Mouse (Mus musculus): ENCODE results near the gene Yes1. TPM values are rescaled to one million over a fixed set of nuclear protein-coding genes. Genes with fewer than 3 reads are reported as not detected.
"Not testable (repeated sequence)": the region's sequence is repeated elsewhere in the genome, so short reads cannot be mapped to it uniquely, and the experiment has no call there.

Yes1 gene
- 10 to 100 TPM; 16.4 to 18.7 TPM for total RNA-seq (2021)
- long read RNA-seq, partial matches to known transcripts, result 0 of 6 reads
- long read RNA-seq, other reads (novel, unspliced or antisense), result 2 of 6 reads

GRCm38 (mm10) chr5:32610801-32611340, at the start of gene Yes1:
Gene Yes1, plus strand, starts transcription at chr5:32611171.
- DNase-seq (ENCODE audit: low spot score in 2 of 2), result peak; percentile 56 to 74

GRCm38 (mm10) chr5:32564697-32565096, 46.3 kb upstream of the Yes1 start:
- DNase-seq (ENCODE audit: low spot score in 2 of 2), result no peak

- DNase-seq (ENCODE audit: low spot score in 2 of 2), result no peak
Measured at GRCm38 (mm10) chr5:32571802-32572201, 39.2 kb upstream of the Yes1 start.

- peak; percentile 68 to 76 for DNase-seq (ENCODE audit: low spot score in 2 of 2)
Measured at GRCm38 (mm10) chr5:32588136-32588535, 22.8 kb upstream of the Yes1 start.

- DNase-seq (ENCODE audit: low spot score in 2 of 2), result no peak
Measured at GRCm38 (mm10) chr5:32593793-32594192, 17.2 kb upstream of the Yes1 start.

- no peak for DNase-seq (ENCODE audit: low spot score in 2 of 2)
Measured at GRCm38 (mm10) chr5:32594358-32594757, 16.6 kb upstream of the Yes1 start.

- no peak for DNase-seq (ENCODE audit: low spot score in 2 of 2)
Measured at GRCm38 (mm10) chr5:32605911-32606310, 5.1 kb upstream of the Yes1 start.

- DNase-seq (ENCODE audit: low spot score in 2 of 2), result no peak
Measured at GRCm38 (mm10) chr5:32607776-32608355, 3.1 kb upstream of the Yes1 start.

- no peak for DNase-seq (ENCODE audit: low spot score in 2 of 2)
Measured at GRCm38 (mm10) chr5:32608516-32608915, 2.5 kb upstream of the Yes1 start.

GRCm38 (mm10) chr5:32610064-32610800, 739 bp upstream of the Yes1 start:
- no peak for DNase-seq (ENCODE audit: low spot score in 2 of 2)

GRCm38 (mm10) chr5:32611341-32611961, 480 bp downstream of the Yes1 start:
- DNase-seq (ENCODE audit: low spot score in 2 of 2), result peak; percentile 38 to 43

GRCm38 (mm10) chr5:32614291-32614690, 3.3 kb downstream of the Yes1 start:
- no peak for DNase-seq (ENCODE audit: low spot score in 2 of 2)

GRCm38 (mm10) chr5:32614691-32615090, 3.7 kb downstream of the Yes1 start:
- peak; percentile 15 to 19 for DNase-seq (ENCODE audit: low spot score in 2 of 2)

GRCm38 (mm10) chr5:32616489-32616888, 5.5 kb downstream of the Yes1 start:
- DNase-seq (ENCODE audit: low spot score in 2 of 2), result not testable (repeated sequence)

- no peak for DNase-seq (ENCODE audit: low spot score in 2 of 2)
Measured at GRCm38 (mm10) chr5:32617851-32618250, 6.9 kb downstream of the Yes1 start.

GRCm38 (mm10) chr5:32623649-32624048, 12.7 kb downstream of the Yes1 start:
- no peak for DNase-seq (ENCODE audit: low spot score in 2 of 2)

- DNase-seq (ENCODE audit: low spot score in 2 of 2), result no peak
Measured at GRCm38 (mm10) chr5:32624777-32625176, 13.8 kb downstream of the Yes1 start.

GRCm38 (mm10) chr5:32633185-32633584, 22.2 kb downstream of the Yes1 start:
- no peak for DNase-seq (ENCODE audit: low spot score in 2 of 2)

- no peak for DNase-seq (ENCODE audit: low spot score in 2 of 2)
Measured at GRCm38 (mm10) chr5:32657386-32657785, 46.4 kb downstream of the Yes1 start.

GRCm38 (mm10) chr5:32682475-32682874, 71.5 kb downstream of the Yes1 start:
- no peak for DNase-seq (ENCODE audit: low spot score in 2 of 2)

- no peak for DNase-seq (ENCODE audit: low spot score in 2 of 2)
Measured at GRCm38 (mm10) chr5:32693411-32693810, 82.4 kb downstream of the Yes1 start.

All from layer of hippocampus, postnatal 10 days (tissue).